Mouse (Mus musculus) kidney, adult 8-10 months (tissue): ENCODE results near the gene Mrpl27.
"Not testable (repeated sequence)": the region's sequence is repeated elsewhere in the genome, so short reads cannot be mapped to it uniquely, and the experiment has no call there.

Source experiments
- DNase-seq, 2 experiments: peaks; one replicate each; pipeline ENCODE4 v3.0.0; 2022

The Mrpl27 gene

GRCm38 (mm10) chr11:94653663-94654436 lies at the start of gene Mrpl27, which contains the start of gene Eme1:
TSS of gene Mrpl27 (plus strand) at chr11:94653767.
TSS of gene Eme1 (minus strand) at chr11:94653964.
- peak; percentile 79 to 85 for DNase-seq

- DNase-seq: no peak
Observed at GRCm38 (mm10) chr11:94610744-94611740, 42.5 kb upstream of the Mrpl27 start.

DNA sequence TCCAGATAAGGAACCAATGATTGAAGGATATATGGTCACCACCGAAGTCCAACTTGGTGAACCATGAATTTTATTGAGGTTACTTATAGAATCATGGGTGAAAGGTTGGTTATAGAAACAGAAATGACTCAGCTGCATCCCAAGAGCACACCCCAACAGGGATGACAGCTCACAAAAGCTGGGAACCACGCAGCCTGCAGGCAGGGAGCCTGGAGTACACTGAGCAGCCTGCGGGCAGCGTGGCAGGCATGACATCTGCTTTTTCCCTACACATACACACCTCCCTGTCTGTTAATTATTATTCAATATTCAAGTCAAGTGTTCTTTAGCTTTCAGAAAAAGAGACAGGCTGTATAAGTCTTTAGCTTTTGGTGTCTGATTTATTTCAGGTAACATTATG lies 39.0 kb upstream of the Mrpl27 start:
- DNase-seq: no peak

GRCm38 (mm10) chr11:94615494-94615893 lies 38.1 kb upstream of the Mrpl27 start:
- no peak for DNase-seq

DNA sequence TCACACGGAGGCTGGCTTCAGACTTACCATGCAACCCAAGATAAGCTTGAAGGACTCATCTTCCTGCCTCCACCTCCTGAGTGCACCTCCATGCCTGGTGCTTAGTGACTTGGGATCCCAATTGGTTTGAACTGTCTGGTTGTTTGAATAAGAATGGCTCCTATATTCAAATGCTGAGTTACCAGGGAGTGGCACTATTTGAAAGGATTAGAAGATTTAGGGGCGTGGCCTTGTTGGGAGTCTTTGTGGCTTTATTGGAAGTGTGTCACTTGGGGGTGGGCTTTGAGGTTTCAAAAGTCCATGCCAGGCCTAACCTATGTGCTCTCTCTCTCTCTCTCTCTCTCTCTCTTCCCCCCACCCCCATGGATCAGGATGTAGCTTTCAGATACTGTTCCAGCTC lies 35.9 kb upstream of the Mrpl27 start:
- DNase-seq: no peak

- DNase-seq: peak in 1 of 2 experiments; percentile 29
Observed at GRCm38 (mm10) chr11:94620766-94621457, 32.7 kb upstream of the Mrpl27 start.

DNA sequence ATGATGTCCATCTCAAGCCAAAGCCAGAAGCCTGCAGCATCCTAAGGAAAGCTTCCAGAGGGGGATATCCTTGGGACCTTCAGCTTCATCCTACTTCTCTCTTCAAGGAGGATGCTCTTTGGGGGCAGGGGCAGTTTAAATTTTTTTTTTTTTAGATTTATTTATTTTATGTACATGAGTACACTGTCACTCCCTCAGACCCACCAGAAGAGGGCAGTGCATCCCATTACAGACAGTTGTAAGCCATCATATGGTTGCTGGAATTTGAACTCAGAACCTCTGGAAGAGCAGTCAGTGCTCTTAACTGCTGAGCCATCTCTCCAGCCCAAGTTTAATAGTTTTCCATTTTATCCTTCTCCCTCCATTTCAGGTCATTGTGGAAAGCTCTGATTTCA lies 32.1 kb upstream of the Mrpl27 start:
- DNase-seq: no peak

GRCm38 (mm10) chr11:94622162-94622561 lies 31.4 kb upstream of the Mrpl27 start:
- no peak for DNase-seq

- peak; percentile 88 to 93 for DNase-seq
Observed at GRCm38 (mm10) chr11:94629199-94629883, 24.2 kb upstream of the Mrpl27 start, which contains the start of gene Lrrc59. TSS of gene Lrrc59 (plus strand) at chr11:94629767.

GRCm38 (mm10) chr11:94629884-94630198 lies 23.7 kb upstream of the Mrpl27 start:
- DNase-seq: peak in 1 of 2 experiments; percentile 11

- peak in 1 of 2 experiments; percentile 17 for DNase-seq
Observed at GRCm38 (mm10) chr11:94630199-94631011, 23.2 kb upstream of the Mrpl27 start.

GRCm38 (mm10) chr11:94631969-94632368 lies 21.6 kb upstream of the Mrpl27 start:
- no peak for DNase-seq

GRCm38 (mm10) chr11:94632988-94633387 lies 20.6 kb upstream of the Mrpl27 start:
- DNase-seq: no peak

DNA sequence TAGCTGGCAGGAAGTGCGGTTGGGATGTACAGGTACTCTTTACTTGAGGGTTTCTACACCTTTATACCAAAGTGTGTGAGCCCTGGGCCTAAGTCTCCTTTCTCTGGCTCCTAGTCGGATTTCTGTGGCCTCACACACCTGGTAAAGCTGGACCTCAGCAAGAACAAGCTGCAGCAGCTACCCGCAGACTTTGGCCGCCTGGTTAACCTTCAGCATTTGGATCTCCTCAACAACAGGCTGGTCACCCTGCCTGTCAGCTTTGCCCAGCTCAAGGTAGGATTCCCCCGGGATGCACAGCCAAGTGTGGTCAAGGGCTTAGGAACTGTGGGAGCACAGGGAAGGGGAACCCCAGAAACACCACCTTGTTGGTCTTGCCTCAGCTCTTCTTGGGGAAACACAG lies 19.1 kb upstream of the Mrpl27 start:
- peak; percentile 69 to 73 for DNase-seq

DNA sequence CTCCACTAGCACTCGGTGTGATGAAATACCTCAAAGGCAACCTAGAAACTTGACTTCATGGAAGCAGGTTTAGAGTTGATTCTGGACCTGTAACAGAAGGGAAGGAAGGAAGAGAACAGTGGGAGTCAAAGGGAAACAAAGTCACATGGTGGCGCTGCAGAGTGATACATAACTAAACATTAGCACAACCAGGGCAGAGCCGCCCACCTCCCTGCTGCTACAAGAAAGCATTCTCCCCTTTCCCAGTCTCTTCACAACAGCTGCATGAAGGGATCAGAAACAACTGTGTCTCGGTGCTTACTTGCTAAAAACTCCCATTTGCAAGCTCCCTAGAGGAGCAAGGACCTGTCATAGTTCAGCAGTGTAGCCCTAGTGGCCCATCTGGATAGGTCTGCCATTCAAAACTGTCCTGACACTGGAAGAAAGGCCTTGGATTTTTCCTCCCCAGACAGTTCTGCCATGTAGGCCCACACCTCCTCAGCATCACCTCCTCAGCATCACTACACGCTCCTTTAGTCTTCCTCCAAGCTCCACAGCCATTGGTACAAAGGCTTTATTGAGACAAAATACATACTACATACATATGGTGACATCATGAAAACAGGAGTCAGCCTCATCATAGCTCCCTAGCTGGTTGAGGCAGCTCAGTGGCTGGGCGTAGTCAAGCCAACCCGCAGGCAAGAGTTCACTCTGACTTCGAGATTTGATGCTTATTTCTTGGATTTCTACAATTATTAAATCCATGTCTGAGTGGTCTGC lies 8.9 kb upstream of the Mrpl27 start:
- no peak for DNase-seq

DNA sequence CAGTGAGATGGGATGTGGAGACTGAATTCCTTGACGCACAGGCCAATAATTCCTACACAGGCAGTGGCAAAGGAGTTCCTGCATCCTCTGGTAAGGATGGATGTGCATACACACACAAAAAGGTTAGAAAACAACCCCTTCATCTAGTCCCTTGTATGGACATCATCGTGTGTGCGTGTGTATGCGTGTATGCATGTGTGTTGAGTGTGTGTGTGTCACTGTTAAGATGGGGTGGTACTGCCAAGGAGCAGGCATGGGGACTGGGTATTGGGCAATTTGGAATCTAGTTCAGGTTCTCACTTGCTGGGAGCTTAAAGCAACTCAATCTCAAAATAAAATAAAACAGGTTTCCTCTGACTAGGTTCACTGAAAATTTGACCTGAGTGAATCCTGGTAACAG lies 7.1 kb upstream of the Mrpl27 start:
- no peak for DNase-seq

DNA sequence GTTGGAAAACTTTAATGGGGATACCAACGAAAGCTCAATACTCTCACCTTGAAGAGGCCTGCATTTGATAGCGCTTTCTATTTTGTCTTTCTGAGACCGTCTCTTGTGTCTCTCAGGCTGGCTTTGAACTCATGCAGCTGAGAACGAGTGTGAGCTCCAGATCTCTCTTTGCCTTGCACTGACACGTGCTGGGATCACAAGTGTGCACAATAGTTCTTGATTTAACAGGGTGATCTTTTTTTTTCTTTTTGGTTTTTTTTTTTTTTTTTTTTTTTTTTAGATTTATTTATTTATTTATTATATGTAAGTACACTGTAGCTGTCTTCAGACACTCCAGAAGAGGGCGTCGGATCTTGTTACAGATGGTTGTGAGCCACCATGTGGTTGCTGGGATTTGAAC lies 2.3 kb upstream of the Mrpl27 start:
- not testable (repeated sequence) for DNase-seq

DNA sequence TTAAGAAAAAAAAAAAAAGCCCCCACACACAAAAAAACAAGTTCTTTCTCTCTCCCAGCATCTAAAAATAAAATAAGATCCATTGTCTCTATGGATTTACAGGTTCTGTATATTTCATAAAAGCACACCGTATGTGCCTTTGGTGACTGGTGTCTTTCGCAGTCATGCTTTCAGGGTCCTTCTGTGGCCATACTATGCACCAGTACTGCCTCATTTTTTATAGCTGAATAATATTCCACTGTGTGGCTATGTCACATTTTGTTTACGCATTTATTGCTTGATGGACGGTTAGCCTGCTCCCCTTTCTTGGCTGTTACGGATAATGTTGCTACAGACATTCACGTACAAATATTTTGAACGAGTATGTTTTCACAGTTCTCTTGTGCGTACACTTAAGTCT lies 594 bp upstream of the Mrpl27 start:
- no peak for DNase-seq

DNA sequence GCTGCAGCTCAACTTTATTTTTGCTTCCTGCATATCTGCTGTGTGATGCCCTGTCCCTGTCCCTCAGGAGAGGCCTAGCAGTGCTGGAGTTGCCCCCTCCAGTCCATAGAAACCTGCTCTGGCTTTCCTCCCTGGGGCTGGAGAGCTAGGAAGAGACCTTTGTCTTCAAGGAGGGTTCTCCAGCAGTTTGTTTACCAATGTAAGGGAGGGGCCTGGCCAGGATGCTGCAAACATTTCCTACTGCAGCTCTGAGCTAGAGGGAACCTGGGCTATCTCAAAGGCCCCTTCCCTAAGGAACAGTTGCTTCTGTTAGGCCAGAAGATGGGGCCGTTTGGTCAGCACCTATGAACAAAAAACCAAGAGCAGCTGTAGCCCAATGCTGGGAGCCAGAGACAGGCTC lies 7.8 kb downstream of the Mrpl27 start:
- no peak for DNase-seq

- peak; percentile 67 to 77 for DNase-seq
Observed at GRCm38 (mm10) chr11:94665281-94665680, 11.7 kb downstream of the Mrpl27 start.

- no peak for DNase-seq
Observed at GRCm38 (mm10) chr11:94674984-94675383, 21.4 kb downstream of the Mrpl27 start.
